Mouse (Mus musculus) left cerebral cortex, adult 2 months (tissue): ENCODE results near the gene Fmo3. TPM values are rescaled to one million over a fixed set of nuclear protein-coding genes. Genes with fewer than 3 reads are reported as not detected.

Source experiments
- DNase-seq, 2 experiments: peaks; one replicate each; pipeline ENCODE4 v3.0.0; 2021 to 2022; ENCODE audit warnings: low spot score in 2 of 2, mixed read lengths in 1 of 2; ENCODE audit errors: extremely low spot score in 1 of 2
- H3K27ac ChIP-seq: fragments of 200-600 bp; 2 replicates; pipeline ENCODE4 v1.8.1; 2022
- H3K4me3 ChIP-seq: fragments of 200-600 bp; 2 replicates; pipeline ENCODE4 v1.8.1; 2022
- CTCF ChIP-seq: fragments of 200-600 bp; IDR thresholded peaks from 2 replicates; pipeline ENCODE4 v1.8.1; 2022; ENCODE audit warnings: antibody characterized with exemption, mild to moderate bottlenecking, moderate library complexity
- intact Hi-C: fragments of 180-260 bp; cut with DNase I; formaldehyde crosslinking; loops from one replicate; pipeline ENCODE4 v1.15.1; 2025
- total RNA-seq, 2 experiments: library from RNA; stranded (reverse); gene quantifications; 2 replicates each; pipeline ENCODE4 v1.2.3; 2021

The Fmo3 gene
- total RNA-seq, 2 experiments from 2014 or later = not detected

DNA sequence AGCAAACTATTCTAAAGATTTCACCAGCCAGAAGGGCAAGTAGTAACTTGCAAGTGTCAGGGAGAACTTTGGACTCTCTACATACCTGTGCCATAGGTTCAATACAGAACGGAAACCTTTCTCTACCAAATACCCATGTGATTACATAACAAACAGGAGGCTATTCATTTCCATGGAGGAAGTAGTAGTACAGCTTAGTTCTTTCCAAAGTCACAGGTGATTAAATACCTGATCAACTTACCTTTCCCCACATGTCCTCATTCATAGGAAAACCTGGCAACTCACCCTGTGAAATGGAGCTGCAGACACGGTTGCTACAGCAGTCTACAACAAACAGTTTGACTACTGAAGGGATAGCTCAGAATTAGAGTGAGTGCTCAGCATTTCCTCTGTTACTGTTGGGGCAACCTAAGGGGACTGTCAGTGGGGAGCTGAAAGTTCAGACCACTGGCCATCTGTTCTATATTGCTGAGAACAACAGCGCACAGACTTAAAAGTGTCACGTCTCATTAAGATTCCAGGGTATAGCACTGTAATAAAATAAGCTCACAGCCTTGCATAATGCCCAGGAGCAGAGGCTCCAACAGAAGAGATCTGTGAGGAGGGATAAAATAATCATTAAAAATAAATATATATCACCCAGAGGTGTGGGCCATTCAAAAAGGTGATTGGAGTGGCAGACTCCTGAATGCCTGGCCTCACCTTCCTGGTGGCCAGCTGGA, 37.3 kb downstream of the Fmo3 start:
- no peak for TF ChIP-seq CTCF
- H3K4me3 ChIP-seq = no peak overlapping the region
- H3K27ac ChIP-seq = no peak overlapping the region
- intact Hi-C loops = no loop called here
- no peak for DNase-seq

DNA sequence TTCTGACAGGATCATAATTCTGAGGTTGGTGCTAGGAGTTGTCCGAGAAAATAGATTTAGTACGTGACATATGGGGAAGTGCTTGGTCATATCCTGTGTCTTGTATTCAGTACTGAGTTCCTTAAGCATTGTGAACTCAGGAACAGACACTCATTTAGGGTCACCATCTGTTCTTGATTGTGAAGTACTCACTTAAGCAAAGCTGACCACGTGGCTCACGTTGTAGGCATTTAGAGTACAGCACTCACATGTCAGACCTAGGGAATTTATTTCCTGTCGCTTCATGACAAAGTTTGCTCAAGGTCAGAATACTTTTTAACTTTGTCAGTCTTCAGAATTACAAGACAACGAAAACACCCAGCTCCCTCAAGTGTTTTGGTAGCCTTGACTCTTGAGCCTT, 40.6 kb downstream of the Fmo3 start:
- DNase-seq = no peak
- Histone ChIP-seq H3K4me3 (no peak overlapping the region), H3K27ac (no peak overlapping the region)
- no peak for TF ChIP-seq CTCF
- intact Hi-C loops = no loop called here

DNA sequence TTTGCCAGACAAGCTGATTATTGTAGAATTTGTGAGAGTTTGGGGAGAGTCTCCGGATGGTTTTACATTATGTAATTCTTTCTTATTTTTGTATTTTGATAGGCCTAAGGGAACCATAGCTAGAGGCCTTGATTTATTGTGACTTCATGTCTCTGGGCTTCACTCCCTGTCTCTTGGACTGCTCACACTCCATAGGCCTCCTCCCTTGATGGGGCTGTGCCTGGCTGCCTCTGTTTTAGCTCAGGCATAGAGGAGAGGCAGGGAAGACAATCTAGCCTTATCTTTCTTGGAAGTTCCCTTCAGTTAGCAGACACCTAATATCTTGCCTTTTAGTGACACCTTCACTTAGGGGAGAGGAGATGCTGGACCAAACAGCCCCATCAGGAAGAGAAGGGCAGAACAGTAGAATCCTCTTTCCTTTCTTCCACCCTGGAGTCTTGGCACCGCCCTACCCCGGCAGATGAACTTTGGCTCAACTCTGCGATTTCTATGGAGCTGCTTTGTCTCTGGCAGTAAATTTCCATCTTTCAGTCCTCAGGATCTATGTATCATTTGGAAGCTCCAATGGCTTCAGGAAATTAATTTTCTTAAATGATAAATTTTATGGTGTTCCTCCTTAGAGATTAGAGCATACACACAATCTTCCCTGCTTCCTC, 45.5 kb downstream of the Fmo3 start:
- no peak for TF ChIP-seq CTCF
- intact Hi-C loops = no loop called here
- DNase-seq = no peak

DNA sequence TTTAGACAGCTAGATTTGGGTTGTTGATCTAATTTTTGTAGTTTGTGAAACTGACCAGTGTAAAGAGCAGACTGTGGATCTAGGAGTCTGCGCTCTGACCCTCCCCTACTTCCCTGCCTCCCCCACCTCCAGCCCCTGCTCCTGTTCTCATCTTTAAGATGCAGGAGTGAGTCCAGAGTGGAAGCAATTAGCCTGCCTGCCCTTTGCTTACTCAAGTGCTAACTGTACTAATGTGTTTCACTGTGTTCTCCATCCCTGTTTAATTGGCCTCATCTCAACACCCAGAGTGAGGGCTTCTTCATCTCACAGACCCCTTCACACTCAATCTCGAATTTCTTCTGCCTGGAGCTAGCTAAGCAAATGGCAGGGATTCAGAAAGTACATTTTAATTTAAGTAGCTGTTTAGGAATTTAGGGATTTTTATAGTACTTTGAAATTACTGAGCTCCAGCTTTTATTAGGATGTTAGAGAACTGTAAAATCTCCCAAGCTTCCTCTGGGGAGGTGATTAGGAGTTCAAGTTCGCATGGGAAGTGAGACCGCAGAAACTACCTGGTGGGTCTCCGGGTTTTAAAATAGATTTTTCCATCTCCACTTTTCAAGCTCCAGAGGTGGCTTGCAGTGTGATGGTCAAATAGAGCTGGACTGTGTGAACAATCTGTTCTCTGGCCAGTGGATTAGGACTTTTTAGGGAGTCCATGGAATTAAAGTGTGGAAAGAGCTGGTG, 46.2 kb downstream of the Fmo3 start:
- Histone ChIP-seq H3K4me3 (no peak overlapping the region), H3K27ac (no peak overlapping the region)
- no peak for TF ChIP-seq CTCF
- DNase-seq = no peak
- intact Hi-C loops = no loop called here

More for the DNA sequence above, 45.5 kb downstream of the Fmo3 start:
- H3K27ac ChIP-seq = no peak overlapping the region
- H3K4me3 ChIP-seq = no peak overlapping the region

DNA sequence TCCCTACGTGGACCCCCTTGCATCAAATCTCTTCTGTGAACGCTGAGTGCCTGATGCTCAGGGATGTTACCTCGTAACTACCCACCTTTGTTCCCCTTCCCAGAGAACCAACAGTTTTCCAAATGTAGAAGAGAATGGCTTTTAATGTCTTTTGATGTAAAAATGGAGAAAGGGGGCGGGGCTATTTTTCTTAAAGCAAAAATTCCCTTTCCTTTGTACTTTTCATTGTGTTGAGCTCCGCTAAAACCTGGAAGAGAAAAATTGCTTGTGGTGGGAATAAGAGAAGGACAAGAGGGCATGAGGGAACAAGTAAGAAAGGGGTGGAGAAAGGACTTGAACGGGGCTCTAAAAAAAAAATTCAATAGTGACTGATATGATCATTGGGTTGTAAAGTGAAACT, 46.9 kb downstream of the Fmo3 start, which contains the start of gene Fmo6:
Gene Fmo6 (minus strand): TSS at position 101 of the 400 bp plus-strand sequence.
- intact Hi-C loops = no loop called here
- no peak for DNase-seq
- H3K4me3 ChIP-seq = no peak within 1 kb of the TSS

DNA sequence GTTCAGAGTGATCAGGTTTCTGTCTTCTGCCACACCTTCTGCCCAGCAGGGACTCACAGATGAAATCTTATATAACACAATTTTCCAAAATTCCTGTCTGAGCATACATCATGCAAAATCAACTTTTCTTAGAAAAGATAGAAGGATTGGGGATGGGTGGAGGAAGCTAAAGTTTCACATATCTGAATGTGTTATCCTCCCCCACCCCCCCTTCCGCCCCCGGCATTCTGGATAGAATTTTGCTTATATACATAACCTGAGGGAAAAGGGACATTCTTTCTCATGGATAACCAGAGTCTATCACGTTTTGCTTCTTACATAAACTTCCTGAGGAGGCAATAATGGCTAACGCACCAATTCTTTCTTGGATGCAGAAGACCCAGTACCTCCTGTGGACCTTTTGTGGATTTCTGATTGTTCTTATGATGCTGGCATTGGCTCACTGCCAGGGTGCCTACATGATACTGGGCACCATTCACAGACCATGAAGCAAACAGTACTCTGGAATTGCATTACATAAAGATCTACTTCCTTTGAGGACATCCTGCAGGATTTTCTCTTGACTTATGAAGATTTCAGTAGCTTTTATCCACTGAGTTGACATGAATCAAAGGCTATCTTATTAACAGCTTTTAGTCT, 49.8 kb downstream of the Fmo3 start:
- no peak for DNase-seq
- H3K4me3 ChIP-seq = no peak overlapping the region
- peak overlapping the region; percentile 66; the same call in 1 of the 2 replicates for H3K27ac ChIP-seq
- TF ChIP-seq CTCF = no peak
- intact Hi-C loops = no loop called here

More for the DNA sequence above, 46.9 kb downstream of the Fmo3 start, which contains the start of gene Fmo6:
- no peak within 1 kb of the TSS for H3K27ac ChIP-seq
- no peak for TF ChIP-seq CTCF

DNA sequence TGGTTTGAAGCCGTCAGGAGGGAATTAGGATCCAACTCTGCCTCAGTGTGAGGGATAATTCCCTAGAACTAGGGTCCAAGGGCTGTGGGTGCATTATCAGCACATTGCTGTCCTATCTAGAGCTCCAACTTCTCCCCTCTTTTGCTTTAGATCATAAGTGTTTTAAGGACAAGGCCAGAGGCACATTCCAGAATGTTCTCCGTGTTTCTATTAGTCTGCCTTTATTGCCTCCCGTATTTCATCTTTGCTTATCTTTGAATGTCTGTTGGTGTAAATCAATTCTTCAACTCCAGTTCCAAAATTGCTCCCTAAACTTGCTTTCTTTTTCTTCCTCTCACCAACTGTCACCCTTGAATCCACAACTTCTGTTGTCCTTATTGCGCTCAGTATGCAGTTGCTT, 51.9 kb downstream of the Fmo3 start:
- H3K4me3 ChIP-seq = no peak overlapping the region
- DNase-seq = no peak
- peak overlapping the region; percentile 55 for H3K27ac ChIP-seq
- no peak for TF ChIP-seq CTCF
- intact Hi-C loops = no loop called here

GRCm38 (mm10) chr1:162931880-162932279, 52.4 kb downstream of the Fmo3 start:
- no peak for TF ChIP-seq CTCF
- intact Hi-C loops = no loop called here
- peak overlapping the region; percentile 55 for H3K27ac ChIP-seq

DNA sequence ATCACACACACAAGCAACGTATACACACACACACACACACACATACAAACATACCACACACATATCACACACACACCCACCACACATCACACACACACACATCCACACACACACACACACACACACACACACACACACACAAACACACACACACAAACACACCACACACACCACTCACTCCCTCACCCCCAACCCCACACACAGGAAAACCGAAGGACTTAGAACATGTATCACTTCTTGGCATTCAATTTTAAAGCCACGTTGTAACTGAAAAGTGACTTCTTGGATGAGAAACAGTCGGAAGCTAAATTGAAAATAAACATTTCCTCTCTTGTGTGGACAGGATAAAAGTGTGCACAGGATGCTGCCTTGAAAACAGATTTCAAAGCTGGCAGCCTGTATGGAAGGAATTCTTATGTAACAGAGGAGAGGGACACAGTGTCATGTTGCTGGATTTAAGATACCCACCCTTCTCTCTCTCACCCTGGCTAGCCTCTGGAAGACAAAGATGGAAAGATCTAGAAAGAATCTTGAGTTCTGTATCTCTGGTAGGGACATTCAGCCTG, 52.9 kb downstream of the Fmo3 start:
- peak overlapping the region; percentile 55 for H3K27ac ChIP-seq
- no peak overlapping the region for H3K4me3 ChIP-seq
- intact Hi-C loops = no loop called here
- no peak for TF ChIP-seq CTCF
- no peak for DNase-seq

More at GRCm38 (mm10) chr1:162931880-162932279, 52.4 kb downstream of the Fmo3 start:
- DNase-seq = no peak
- no peak overlapping the region for H3K4me3 ChIP-seq

GRCm38 (mm10) chr1:162930631-162931030, 53.7 kb downstream of the Fmo3 start:
- Histone ChIP-seq H3K27ac (no peak overlapping the region), H3K4me3 (no peak overlapping the region)
- intact Hi-C loops = no loop called here
- TF ChIP-seq CTCF = no peak
- DNase-seq = no peak

DNA sequence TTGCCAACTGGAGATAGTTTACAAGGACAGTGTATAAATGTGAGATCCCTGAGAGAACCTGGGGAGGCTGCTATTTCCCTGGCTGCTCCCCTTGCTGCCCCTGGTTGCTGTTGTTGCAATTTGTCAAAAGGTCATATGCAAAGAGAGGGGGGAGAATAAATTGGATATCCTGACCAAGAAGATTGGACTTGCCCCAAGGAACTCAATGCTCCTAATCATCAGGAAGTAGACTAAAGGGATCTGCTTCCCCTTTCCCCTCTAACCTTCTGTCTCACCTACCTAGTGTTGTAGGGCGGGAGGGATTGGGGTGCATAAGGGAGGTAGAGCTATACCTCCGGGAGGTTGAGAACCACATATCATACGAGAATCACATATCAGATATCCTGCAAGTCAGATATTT, 55.2 kb downstream of the Fmo3 start:
- intact Hi-C loops = no loop called here
- Histone ChIP-seq H3K27ac (no peak overlapping the region), H3K4me3 (no peak overlapping the region)
- no peak for TF ChIP-seq CTCF
- no peak for DNase-seq

GRCm38 (mm10) chr1:162925121-162925520, 59.2 kb downstream of the Fmo3 start:
- DNase-seq = no peak
- TF ChIP-seq CTCF = no peak
- Histone ChIP-seq H3K4me3 (no peak overlapping the region), H3K27ac (no peak overlapping the region)
- intact Hi-C loops = no loop called here
